Mouse (Mus musculus): ENCODE results near the gene Sema5a. TPM values are rescaled to one million over a fixed set of nuclear protein-coding genes. Genes with fewer than 3 reads are reported as not detected.

The Sema5a gene
- polyA plus RNA-seq (2014; fragmentation: Illumina TruSeq; extraction: RNeasy Lipid Tissue Mini Kit (QIAGEN cat#74804); ENCODE audit: low read depth, low replicate concordance), result 2.7 TPM

DNA sequence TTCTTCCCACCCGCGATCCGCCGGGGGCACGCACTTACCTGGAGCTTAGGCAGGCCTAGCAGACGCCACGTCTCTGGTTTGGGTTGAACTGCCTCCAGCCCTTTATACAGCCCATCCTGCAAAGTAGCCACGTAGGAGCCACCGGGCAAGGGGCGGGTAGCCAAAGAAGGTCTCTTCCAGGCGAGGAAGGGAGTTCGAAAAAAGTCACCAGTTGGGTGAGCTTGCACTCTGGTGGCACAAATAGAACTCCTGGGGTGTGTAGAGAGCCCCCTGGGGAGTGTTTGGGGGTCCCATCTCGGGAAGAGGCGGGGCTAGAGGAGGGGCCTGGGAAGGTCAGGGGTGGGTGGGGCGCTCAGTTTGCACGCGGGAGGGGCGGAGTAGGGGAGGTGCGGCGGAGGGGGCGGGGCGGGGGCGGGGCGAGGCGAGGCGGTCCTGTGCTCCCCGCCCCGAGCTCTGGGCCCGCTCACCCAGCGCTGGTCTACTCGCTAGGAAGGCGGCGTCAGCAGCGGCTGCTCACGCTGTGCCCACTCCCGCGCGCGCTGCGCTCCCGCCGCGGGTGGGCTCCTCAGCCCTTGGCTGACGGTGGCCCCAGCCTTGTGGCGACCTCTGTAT is at the start of gene Sema5a:
Sema5a (plus strand) TSS at position 467 of the 612 bp plus-strand sequence.

Other genes starting within 250 kb of the Sema5a start
- not detected for gene Tas2r119, start 67.5 kb upstream of the Sema5a start, polyA plus RNA-seq (2014; fragmentation: Illumina TruSeq; extraction: RNeasy Lipid Tissue Mini Kit (QIAGEN cat#74804); ENCODE audit: low read depth, low replicate concordance)